Mouse (Mus musculus) embryo, embryonic 10.5 days (tissue): ENCODE measurements around the gene Nfam1.
A peak's percentile ranks its signal among the peaks of the same experiment; 100 is the strongest.

Experiments
- DNase-seq: peaks from one replicate; pipeline ENCODE4 v3.0.0-alpha.2; 2015; ENCODE audit warnings: low spot score

Gene Nfam1

GRCm38 (mm10) chr15:82992079-82992783 lies 40.9 kb downstream of the Nfam1 start:
- DNase-seq, result no peak

GRCm38 (mm10) chr15:82989190-82989704 lies 43.9 kb downstream of the Nfam1 start:
- no peak for DNase-seq

GRCm38 (mm10) chr15:82987732-82988112 lies 45.4 kb downstream of the Nfam1 start, which contains the start of gene Tcf20:
TSS of gene Tcf20 (minus strand) at chr15:82987872.
- DNase-seq, result peak; percentile 95

- peak; percentile 44 for DNase-seq
These were observed 45.9 kb downstream of the Nfam1 start for GRCm38 (mm10) chr15:82987014-82987731.

- no peak for DNase-seq
These were observed 48.5 kb downstream of the Nfam1 start for GRCm38 (mm10) chr15:82984574-82984973.

GRCm38 (mm10) chr15:82984097-82984496 lies 49.0 kb downstream of the Nfam1 start:
- peak; percentile 49 for DNase-seq

GRCm38 (mm10) chr15:82983416-82984026 lies 49.6 kb downstream of the Nfam1 start:
- peak; percentile 78 for DNase-seq

- DNase-seq, result peak; percentile 68
These were observed 50.2 kb downstream of the Nfam1 start for GRCm38 (mm10) chr15:82982724-82983415.

- peak; percentile 39 for DNase-seq
These were observed 51.2 kb downstream of the Nfam1 start for GRCm38 (mm10) chr15:82981676-82982520.

GRCm38 (mm10) chr15:82979531-82979930 lies 53.6 kb downstream of the Nfam1 start:
- no peak for DNase-seq

- DNase-seq, result no peak
These were observed 58.6 kb downstream of the Nfam1 start for GRCm38 (mm10) chr15:82974471-82974870.

GRCm38 (mm10) chr15:82969206-82969721 lies 63.8 kb downstream of the Nfam1 start:
- no peak for DNase-seq

- peak; percentile 60 for DNase-seq
These were observed 64.7 kb downstream of the Nfam1 start for GRCm38 (mm10) chr15:82968449-82968848.

- no peak for DNase-seq
These were observed 65.2 kb downstream of the Nfam1 start for GRCm38 (mm10) chr15:82967947-82968346.

GRCm38 (mm10) chr15:82964266-82964825 lies 68.8 kb downstream of the Nfam1 start:
- DNase-seq, result no peak

- no peak for DNase-seq
These were observed 69.5 kb downstream of the Nfam1 start for GRCm38 (mm10) chr15:82963556-82964156.

GRCm38 (mm10) chr15:82963090-82963489 lies 70.0 kb downstream of the Nfam1 start:
- no peak for DNase-seq

- DNase-seq, result no peak
These were observed 70.6 kb downstream of the Nfam1 start for GRCm38 (mm10) chr15:82962536-82962935.

GRCm38 (mm10) chr15:82960786-82961561 lies 72.1 kb downstream of the Nfam1 start:
- DNase-seq, result peak; percentile 71
